Mouse (Mus musculus) neural tube, embryonic 14.5 days (tissue): Measurements from ENCODE around the gene Hdac1. TPM values are rescaled to one million over a fixed set of nuclear protein-coding genes. Genes with fewer than 3 reads are reported as not detected.

Experiments
- ATAC-seq: fragments of 200-750 bp; cut with Nextera tagmentation; 2 replicates; pipeline ENCODE4 v1.8.0; 2017; ENCODE audit warnings: low read depth, mild to moderate bottlenecking, moderate TSS enrichment, moderate library complexity
- H3K27ac ChIP-seq: fragments of 300-500 bp; sonication (generic); 2 replicates; pipeline ENCODE4 v1.5.1; 2014; ENCODE audit warnings: low read depth, mild to moderate bottlenecking, control low read depth, low read length, moderate library complexity, mixed read lengths
- H3K27me3 ChIP-seq: fragments of 300-500 bp; sonication (generic); 2 replicates; pipeline ENCODE4 v1.6.1; 2014; ENCODE audit warnings: low read length; ENCODE audit not compliant: control insufficient read depth, insufficient read depth
- H3K36me3 ChIP-seq: fragments of 300-500 bp; sonication (generic); 2 replicates; pipeline ENCODE4 v1.6.1; 2014; ENCODE audit warnings: low read length, mixed read lengths; ENCODE audit not compliant: control insufficient read depth, insufficient read depth
- H3K4me1 ChIP-seq: fragments of 300-500 bp; sonication (generic); 2 replicates; pipeline ENCODE4 v1.6.1; 2014; ENCODE audit warnings: low read length; ENCODE audit not compliant: control insufficient read depth, insufficient read depth
- H3K4me2 ChIP-seq: fragments of 300-500 bp; sonication (generic); 2 replicates; pipeline ENCODE4 v1.6.1; 2014; ENCODE audit warnings: mild to moderate bottlenecking, low read depth, low read length, control low read depth
- H3K4me3 ChIP-seq: fragments of 300-500 bp; sonication (generic); 2 replicates; pipeline ENCODE4 v1.5.1; 2014; ENCODE audit warnings: low read depth, low read length, control low read depth, mixed read lengths
- H3K9ac ChIP-seq: fragments of 300-500 bp; sonication (generic); replicated peaks from 2 replicates; pipeline ENCODE4 v1.6.1; 2014; ENCODE audit warnings: low read depth, mild to moderate bottlenecking, control low read depth, low read length, mixed read lengths
- H3K9me3 ChIP-seq: fragments of 300-500 bp; sonication (generic); 2 replicates; pipeline ENCODE4 v1.6.1; 2016; ENCODE audit warnings: low read length; ENCODE audit not compliant: control insufficient read depth
- WGBS: fragments of 180-500 bp; shearing (Covaris S2); extraction: QIAGEN DNeasy Blood & Tissue Kit; methylation state at CpG from one replicate; pipeline ENCODE4 v1.1.7; 2014; 5-methylcytosine and 5-hydroxymethylcytosine counted together
- polyA plus RNA-seq: library from polyadenylated mRNA; unstranded; fragments of >200 nt; fragmentation: Nextera tagmentation; extraction: Ambion mirVana; gene quantifications from 2 replicates; pipeline ENCODE4 v1.2.1, GENCODE M21; 2014

The Hdac1 gene
- polyA plus RNA-seq, 1 experiment from 2014 or later, result 67.2 TPM

DNA sequence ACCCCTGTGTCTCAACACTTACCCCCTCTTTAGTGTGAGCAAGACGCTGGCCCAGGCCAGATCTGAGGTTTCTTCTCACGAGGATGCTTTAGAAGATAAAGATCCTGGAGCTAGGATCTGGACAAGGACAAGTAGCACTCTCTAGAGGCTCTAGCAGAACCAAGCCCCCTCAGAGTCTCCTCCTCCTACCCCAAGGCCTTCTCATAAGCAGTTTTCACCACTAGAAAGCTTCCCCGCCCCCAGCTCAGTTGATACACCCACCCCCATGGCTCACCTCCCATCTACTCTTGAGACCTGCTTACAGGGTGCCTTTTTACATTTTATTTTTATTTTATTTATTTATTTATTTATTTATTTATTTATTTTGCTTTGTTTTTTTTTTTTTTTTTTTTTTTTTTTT, 32.9 kb downstream of the Hdac1 start:
- no peak overlapping the region for H3K9ac ChIP-seq
- no peak overlapping the region for H3K27ac ChIP-seq

DNA sequence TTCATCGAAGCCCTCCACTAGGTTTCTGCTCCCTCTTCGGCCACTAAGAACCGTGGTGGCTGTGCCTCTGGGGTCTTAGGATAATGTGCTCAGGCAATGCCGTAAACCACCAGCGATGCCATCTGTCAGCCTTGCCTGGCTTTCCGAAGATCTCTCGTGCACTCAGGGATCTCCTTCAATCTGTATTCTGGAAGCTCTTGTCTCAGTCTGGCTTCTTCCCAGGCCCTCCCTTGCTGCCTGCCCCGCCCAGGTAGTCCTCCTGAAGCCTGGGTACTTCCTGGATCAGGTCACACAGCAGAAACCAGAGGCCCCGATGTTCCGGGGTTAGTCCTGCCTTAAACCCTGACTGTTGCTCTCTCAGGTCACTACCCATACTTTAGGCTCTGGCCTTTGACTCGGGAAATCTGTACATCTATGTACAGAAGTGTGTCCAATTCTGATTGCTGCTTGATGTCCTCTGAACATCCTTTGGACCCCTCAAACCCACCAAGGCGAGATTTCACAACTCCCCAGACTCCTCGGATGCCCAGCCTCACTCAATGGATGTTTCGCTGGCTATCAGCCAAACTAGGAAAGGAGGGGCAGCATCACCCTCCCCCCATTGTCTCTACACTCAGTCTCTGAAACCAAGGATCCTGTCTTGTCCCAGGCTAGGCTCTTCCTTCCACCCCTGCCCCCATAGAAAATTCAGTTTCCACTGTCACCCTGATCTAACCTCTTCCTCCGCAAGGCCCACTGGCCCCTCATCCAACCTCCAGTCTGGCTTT, 33.5 kb downstream of the Hdac1 start:
- Histone ChIP-seq H3K4me2 (no peak overlapping the region), H3K9me3 (no peaks in the 10 kb centered on the region), H3K9ac (no peak overlapping the region), H3K4me1 (0 out of 2 replicates have a peak, but pooled peaks cover 10% of the 10 kb centered on the region), H3K27me3 (no peaks in the 10 kb centered on the region), H3K27ac (no peak overlapping the region), H3K4me3 (no peak overlapping the region), H3K36me3 (no peaks in the 10 kb centered on the region)
- WGBS, result 54% methylated on average over 15 of the region's 15 CpGs
- no peak for ATAC-seq

More for the DNA sequence above, 32.9 kb downstream of the Hdac1 start:
- no peaks in the 10 kb centered on the region for H3K9me3 ChIP-seq
- H3K4me2 ChIP-seq, result no peak overlapping the region
- H3K27me3 ChIP-seq, result no peaks in the 10 kb centered on the region
- 73% methylated on average over 3 of the region's 3 CpGs for WGBS
- H3K4me1 ChIP-seq, result 0 out of 2 replicates have a peak, but pooled peaks cover 10% of the 10 kb centered on the region
- no peak overlapping the region for H3K4me3 ChIP-seq
- H3K36me3 ChIP-seq, result no peaks in the 10 kb centered on the region
- ATAC-seq, result no peak

DNA sequence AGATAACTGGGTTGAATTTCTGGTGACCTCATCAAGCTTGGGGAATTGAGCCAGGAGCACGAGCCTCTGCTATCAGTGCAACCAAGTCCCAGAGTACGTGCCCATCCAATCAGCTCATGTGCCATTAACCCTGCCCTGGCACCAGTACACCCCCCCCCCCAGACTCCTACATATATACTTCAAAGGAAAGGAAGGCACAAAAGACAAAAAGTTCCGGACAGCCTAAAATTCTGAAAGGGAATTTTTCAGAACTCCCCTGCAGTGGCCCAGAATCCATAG, 34.3 kb downstream of the Hdac1 start:
- no peaks in the 10 kb centered on the region for H3K27me3 ChIP-seq
- H3K4me2 ChIP-seq, result no peak overlapping the region
- H3K36me3 ChIP-seq, result no peaks in the 10 kb centered on the region
- WGBS, result 75% methylated on average over 3 of the region's 3 CpGs
- no peaks in the 10 kb centered on the region for H3K9me3 ChIP-seq
- ATAC-seq, result no peak
- no peak overlapping the region for H3K4me3 ChIP-seq
- no peak overlapping the region for H3K27ac ChIP-seq
- no peak overlapping the region for H3K9ac ChIP-seq
- H3K4me1 ChIP-seq, result 0 out of 2 replicates have a peak, but pooled peaks cover 10% of the 10 kb centered on the region

DNA sequence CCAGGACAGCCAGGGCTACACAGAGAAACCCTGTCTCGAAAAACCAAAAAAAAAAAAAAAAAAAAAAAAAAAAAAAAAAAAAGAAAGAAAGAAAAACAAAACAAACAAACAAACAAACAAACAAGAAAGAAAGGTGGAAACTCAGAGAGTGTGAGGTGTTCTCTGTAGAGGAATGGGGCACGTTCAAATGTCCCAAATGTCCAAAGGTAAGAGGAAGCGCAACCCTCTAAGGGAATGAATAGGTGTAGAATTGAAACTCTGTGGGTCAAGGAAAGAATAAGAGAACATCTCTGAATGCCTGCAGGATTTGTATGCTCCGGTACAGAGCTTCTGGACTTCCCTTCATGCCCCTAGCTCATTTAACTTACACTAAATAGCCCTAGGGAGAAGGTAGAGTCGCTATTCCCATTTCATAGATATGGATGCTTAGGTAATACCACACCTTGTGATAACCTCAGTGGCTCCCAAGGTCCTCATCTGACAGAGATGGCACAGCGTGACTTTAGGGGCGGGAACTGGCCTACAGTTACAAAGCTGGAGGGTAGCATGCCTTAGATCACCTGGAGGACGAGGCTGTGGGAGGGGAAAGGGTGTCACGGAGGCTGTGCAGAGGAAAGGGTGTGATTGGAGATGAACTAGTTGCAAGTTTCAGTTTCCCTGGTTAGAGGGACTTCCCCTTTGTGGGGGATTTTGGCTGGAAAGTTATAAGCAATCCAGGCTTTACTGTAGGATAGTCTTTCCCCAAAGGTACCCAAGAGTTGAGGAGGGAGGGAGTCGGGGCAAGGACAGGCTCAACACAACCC, 34.9 kb downstream of the Hdac1 start:
- Histone ChIP-seq H3K4me3 (no peak overlapping the region), H3K36me3 (no peaks in the 10 kb centered on the region), H3K9me3 (no peaks in the 10 kb centered on the region), H3K27me3 (no peaks in the 10 kb centered on the region), H3K4me2 (no peak overlapping the region), H3K4me1 (0 out of 2 replicates have a peak, but pooled peaks cover 10% of the 10 kb centered on the region), H3K9ac (no peak overlapping the region), H3K27ac (no peak overlapping the region)
- no peak for ATAC-seq
- WGBS, result 70% methylated on average over 9 of the region's 10 CpGs

DNA sequence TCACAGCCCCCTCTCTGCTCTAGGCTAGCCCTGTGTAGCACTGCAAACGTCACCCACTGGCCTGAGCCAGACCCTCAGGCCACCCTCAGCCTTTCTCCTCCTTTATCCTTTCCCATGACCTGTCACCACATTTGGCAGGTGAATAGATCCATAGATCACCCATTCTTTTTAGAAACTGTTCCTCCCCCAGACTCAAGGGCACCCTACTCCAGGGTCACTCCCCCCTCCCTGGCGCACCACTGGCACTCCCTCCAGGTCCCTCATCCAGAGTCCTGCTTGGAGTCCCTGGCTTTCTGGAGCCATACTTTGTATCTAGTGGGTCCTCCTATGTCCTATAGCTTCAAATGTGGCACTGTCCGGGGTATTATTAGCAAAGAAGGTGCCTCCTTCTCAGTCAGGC, 37.0 kb downstream of the Hdac1 start:
- no peak for ATAC-seq
- Histone ChIP-seq H3K36me3 (no peaks in the 10 kb centered on the region), H3K27ac (no peak overlapping the region), H3K9me3 (no peaks in the 10 kb centered on the region), H3K4me1 (0 out of 2 replicates have a peak, but pooled peaks cover 7% of the 10 kb centered on the region), H3K4me3 (no peak overlapping the region), H3K4me2 (no peak overlapping the region), H3K9ac (no peak overlapping the region), H3K27me3 (no peaks in the 10 kb centered on the region)
- WGBS, result 71% methylated on average over 3 of the region's 3 CpGs

DNA sequence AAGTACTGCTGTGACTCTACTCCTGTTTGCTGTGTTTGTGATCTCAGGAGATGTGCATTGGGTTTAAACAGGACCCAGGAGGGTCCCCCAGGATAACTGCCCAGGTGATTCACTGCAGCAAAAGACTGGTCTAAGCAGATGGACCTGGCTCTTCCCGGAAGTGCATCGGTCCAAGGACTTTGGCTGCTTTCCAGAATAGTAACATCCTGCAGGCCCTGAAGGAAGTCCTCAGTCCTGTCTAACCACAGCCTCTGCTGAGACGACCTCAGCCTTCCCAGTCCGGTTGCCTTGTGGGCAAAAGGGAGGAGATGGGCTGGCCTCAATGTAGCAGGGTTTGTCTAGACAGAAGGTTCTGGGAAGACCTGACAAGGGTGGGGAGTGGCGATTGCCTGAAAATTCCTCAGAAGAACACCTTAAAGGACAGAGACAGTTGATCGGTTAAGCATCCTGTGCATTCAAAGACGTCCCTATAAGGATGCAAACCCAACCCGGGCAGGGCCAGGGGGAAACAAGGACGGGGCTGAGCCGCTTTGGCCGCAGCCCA, 39.5 kb downstream of the Hdac1 start:
- Histone ChIP-seq H3K4me3 (no peak overlapping the region), H3K36me3 (no peaks in the 10 kb centered on the region), H3K4me2 (no peak overlapping the region), H3K27ac (no peak overlapping the region), H3K4me1 (no peaks in the 10 kb centered on the region), H3K9me3 (no peaks in the 10 kb centered on the region), H3K27me3 (no peaks in the 10 kb centered on the region), H3K9ac (no peak overlapping the region)
- 80% methylated on average over 11 of the region's 11 CpGs for WGBS
- no peak for ATAC-seq

DNA sequence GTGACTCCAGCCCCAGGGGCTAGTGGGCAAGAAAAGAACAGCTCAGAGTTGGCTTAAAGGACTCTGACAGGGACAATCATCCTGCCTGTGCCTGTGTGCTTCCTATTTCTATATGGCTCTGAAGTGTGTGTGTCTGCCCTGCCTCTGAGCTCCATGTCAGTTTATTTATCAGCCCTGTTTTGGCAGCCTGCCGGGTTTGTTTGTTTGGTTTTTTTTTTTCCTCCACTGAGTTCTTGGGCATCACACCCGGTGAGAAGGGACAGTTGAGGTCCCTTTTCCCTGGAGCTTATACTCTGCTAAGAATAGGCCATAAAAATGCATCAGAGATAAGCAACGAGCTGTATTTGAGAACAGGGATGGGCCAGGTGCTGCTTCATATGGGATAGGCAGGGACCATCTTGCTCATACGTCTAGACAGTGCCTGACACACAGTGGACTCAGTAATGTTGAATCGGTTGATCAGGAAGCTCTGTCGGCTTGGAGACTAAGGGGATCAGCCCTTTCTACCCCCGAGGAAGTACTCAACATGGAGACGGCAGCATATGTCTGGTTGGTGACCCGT, 40.1 kb downstream of the Hdac1 start:
- no peak overlapping the region for H3K27ac ChIP-seq
- H3K4me3 ChIP-seq, result no peak overlapping the region
- H3K4me2 ChIP-seq, result no peak overlapping the region
- no peaks in the 10 kb centered on the region for H3K36me3 ChIP-seq
- H3K9me3 ChIP-seq, result no peaks in the 10 kb centered on the region
- WGBS, result 78% methylated on average over 9 of the region's 9 CpGs
- H3K9ac ChIP-seq, result no peak overlapping the region
- ATAC-seq, result no peak
- H3K27me3 ChIP-seq, result no peaks in the 10 kb centered on the region
- H3K4me1 ChIP-seq, result no peaks in the 10 kb centered on the region

DNA sequence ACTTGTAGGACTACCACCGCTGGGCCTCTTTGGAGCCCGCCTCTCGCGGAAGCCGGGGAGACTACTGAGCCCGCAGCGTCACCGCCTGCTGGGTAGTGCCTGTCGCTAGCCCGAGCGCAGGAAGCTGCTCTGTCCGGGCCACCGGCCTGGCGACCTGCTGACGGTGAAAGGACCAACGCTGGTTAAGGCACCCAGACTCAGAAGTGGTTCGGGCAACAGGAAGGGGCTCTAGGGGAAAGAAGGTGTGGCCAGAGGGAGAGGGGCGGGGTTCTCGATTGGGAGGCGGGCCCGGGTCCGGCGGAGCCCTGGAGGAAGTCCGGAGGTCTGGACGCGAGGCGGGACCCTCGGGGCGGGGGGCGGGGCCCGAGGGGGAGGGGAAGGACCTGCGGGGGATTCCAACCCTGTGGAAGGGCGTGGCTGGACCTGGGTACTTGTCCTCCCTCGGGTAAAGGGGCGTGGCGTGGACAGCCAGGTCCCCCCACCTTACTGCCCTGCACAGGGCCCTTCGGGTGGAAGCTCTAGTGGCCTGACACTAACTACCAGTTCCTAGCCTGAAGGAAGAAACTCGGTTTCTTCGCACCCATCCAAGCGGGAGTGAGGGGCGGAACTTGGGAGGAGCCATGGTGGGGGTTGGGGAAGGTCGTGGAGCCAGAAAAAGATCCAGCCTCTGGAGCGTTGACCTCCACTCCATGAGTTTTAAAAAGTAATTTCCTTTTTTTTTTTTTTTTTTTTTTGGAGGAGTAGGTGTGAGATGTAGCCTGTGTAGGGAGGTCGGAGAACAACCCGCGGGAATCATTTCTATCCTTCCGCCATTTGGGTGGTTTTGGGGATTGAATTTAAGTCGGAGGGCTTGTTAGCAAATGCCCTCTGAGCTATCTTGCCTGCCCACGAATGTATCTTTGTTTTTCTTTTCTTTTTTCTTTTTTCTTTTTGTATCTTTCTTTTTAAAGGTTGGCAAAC, 41.6 kb downstream of the Hdac1 start:
- 2% methylated on average over 43 of the region's 49 CpGs for WGBS
- no peak overlapping the region for H3K27ac ChIP-seq
- H3K4me2 ChIP-seq, result peak overlapping the region; percentile 83
- ATAC-seq, result peak; percentile 64
- peak overlapping the region; percentile 43 for H3K9ac ChIP-seq
- H3K4me3 ChIP-seq, result peak overlapping the region; percentile 47
- no peaks in the 10 kb centered on the region for H3K36me3 ChIP-seq
- peaks cover 11% of the 10 kb centered on the region; the same call in 1 of the 2 replicates for H3K4me1 ChIP-seq
- no peaks in the 10 kb centered on the region for H3K27me3 ChIP-seq
- H3K9me3 ChIP-seq, result no peaks in the 10 kb centered on the region
